Mouse (Mus musculus) olfactory bulb, adult 2 months (tissue): ENCODE data around the gene Mthfd2l. TPM values are rescaled to one million over a fixed set of nuclear protein-coding genes. Genes with fewer than 3 reads are reported as not detected.

ENCODE experiments used
- H3K27ac ChIP-seq: fragments of 200-500 bp; 2 replicates; pipeline ENCODE4 v1.5.1; 2012; ENCODE audit warnings: low read depth, low read length; ENCODE audit not compliant: insufficient read depth
- H3K4me1 ChIP-seq: fragments of 200-500 bp; 2 replicates; pipeline ENCODE4 v1.6.1; 2012; ENCODE audit warnings: low read length; ENCODE audit not compliant: control insufficient read depth, insufficient read depth
- H3K4me3 ChIP-seq: fragments of 200-500 bp; 2 replicates; pipeline ENCODE4 v1.5.1; 2012; ENCODE audit warnings: mild to moderate bottlenecking, low read depth, low read length, moderate library complexity; ENCODE audit not compliant: insufficient read depth
- CTCF ChIP-seq: fragments of 200-500 bp; IDR thresholded peaks from 2 replicates; pipeline ENCODE4 v1.5.1; 2012; ENCODE audit warnings: low read depth, mild to moderate bottlenecking, low read length, moderate library complexity; ENCODE audit not compliant: insufficient read depth
- POLR2A ChIP-seq: fragments of 200-500 bp; IDR thresholded peaks from 2 replicates; pipeline ENCODE4 v1.6.1; 2012; ENCODE audit warnings: mild to moderate bottlenecking, low read depth, low read length, moderate library complexity; ENCODE audit not compliant: insufficient read depth
- WGBS: fragments of 180-500 bp; shearing (Covaris S2); methylation state at CpG from one replicate; pipeline ENCODE4 v1.1.7; 2018; 5-methylcytosine and 5-hydroxymethylcytosine counted together
- polyA plus RNA-seq: library from polyadenylated mRNA; stranded (reverse); fragments of >200 nt; gene quantifications from 2 replicates; pipeline ENCODE4 v1.2.4, GENCODE M21; 2012; ENCODE audit warnings: low replicate concordance; ENCODE audit not compliant: missing spikeins, insufficient read depth, insufficient read length

Mthfd2l gene
- polyA plus RNA-seq, 1 experiment: not detected

- Histone ChIP-seq H3K4me1 (no peaks in the 10 kb centered on the region), H3K27ac (no peak overlapping the region), H3K4me3 (no peak overlapping the region)
- 55% methylated on average over 5 of the region's 5 CpGs for WGBS
- TF ChIP-seq POLR2A (no peak), CTCF (no peak)
Observed at GRCm38 (mm10) chr5:90987605-90988004, 56.7 kb downstream of the Mthfd2l start.

GRCm38 (mm10) chr5:90988149-90988548 is 57.2 kb downstream of the Mthfd2l start:
- TF ChIP-seq CTCF (no peak), POLR2A (no peak)
- H3K4me3 ChIP-seq: no peak overlapping the region
- H3K27ac ChIP-seq: no peak overlapping the region
- no peaks in the 10 kb centered on the region for H3K4me1 ChIP-seq
- WGBS: 52% methylated on average over 3 of the region's 3 CpGs

- Histone ChIP-seq H3K27ac (no peak overlapping the region), H3K4me1 (no peaks in the 10 kb centered on the region), H3K4me3 (no peak overlapping the region)
- TF ChIP-seq POLR2A: no peak
- no peak for TF ChIP-seq CTCF
- WGBS: 94% methylated on average over 4 of the region's 4 CpGs
Observed at GRCm38 (mm10) chr5:90988592-90988991, 57.7 kb downstream of the Mthfd2l start.

- 97% methylated on average over 8 of the region's 8 CpGs for WGBS
- Histone ChIP-seq H3K27ac (no peak overlapping the region), H3K4me3 (no peak overlapping the region), H3K4me1 (no peaks in the 10 kb centered on the region)
- TF ChIP-seq POLR2A (no peak), CTCF (no peak)
Observed at GRCm38 (mm10) chr5:90999942-91000341, 69.0 kb downstream of the Mthfd2l start.

GRCm38 (mm10) chr5:91015216-91015615 is 84.3 kb downstream of the Mthfd2l start:
- 96% methylated on average over 10 of the region's 10 CpGs for WGBS
- H3K4me3 ChIP-seq: no peak overlapping the region
- H3K4me1 ChIP-seq: no peaks in the 10 kb centered on the region
- TF ChIP-seq CTCF: no peak
- no peak for TF ChIP-seq POLR2A
- H3K27ac ChIP-seq: no peak overlapping the region

- no peaks in the 10 kb centered on the region for H3K4me1 ChIP-seq
- no peak overlapping the region for H3K27ac ChIP-seq
- no peak for TF ChIP-seq CTCF
- TF ChIP-seq POLR2A: no peak
- 93% methylated on average over 8 of the region's 8 CpGs for WGBS
- no peak overlapping the region for H3K4me3 ChIP-seq
Observed at GRCm38 (mm10) chr5:91023114-91023513, 92.2 kb downstream of the Mthfd2l start.

- TF ChIP-seq CTCF: no peak
- TF ChIP-seq POLR2A: no peak
- no peak within 1 kb of the TSS for H3K27ac ChIP-seq
- 89% methylated on average over 6 of the region's 6 CpGs for WGBS
- no peaks in the 10 kb centered on the region for H3K4me1 ChIP-seq
- H3K4me3 ChIP-seq: no peak within 1 kb of the TSS
Observed at GRCm38 (mm10) chr5:91027164-91027563, 96.2 kb downstream of the Mthfd2l start, which contains the start of gene Epgn. Gene Epgn, plus strand, starts transcription at chr5:91027464.

- H3K27ac ChIP-seq: no peak overlapping the region
- TF ChIP-seq CTCF (no peak), POLR2A (no peak)
- no peak overlapping the region for H3K4me3 ChIP-seq
- H3K4me1 ChIP-seq: no peaks in the 10 kb centered on the region
- WGBS: 63% methylated on average over 1 of the region's 1 CpGs
Observed at GRCm38 (mm10) chr5:91027840-91028239, 96.9 kb downstream of the Mthfd2l start.

- Histone ChIP-seq H3K27ac (no peak overlapping the region), H3K4me1 (no peaks in the 10 kb centered on the region), H3K4me3 (no peak overlapping the region)
- no peak for TF ChIP-seq POLR2A
- no peak for TF ChIP-seq CTCF
- WGBS: 81% methylated on average over 2 of the region's 2 CpGs
Observed at GRCm38 (mm10) chr5:91030629-91031028, 99.7 kb downstream of the Mthfd2l start.

- no peak overlapping the region for H3K4me3 ChIP-seq
- TF ChIP-seq POLR2A (no peak), CTCF (no peak)
- WGBS: 91% methylated on average over 2 of the region's 2 CpGs
Observed at GRCm38 (mm10) chr5:91035341-91035740, 104.4 kb downstream of the Mthfd2l start.

More at GRCm38 (mm10) chr5:91035341-91035740, 104.4 kb downstream of the Mthfd2l start:
- H3K4me1 ChIP-seq: no peaks in the 10 kb centered on the region
- H3K27ac ChIP-seq: no peak overlapping the region
